Mouse (Mus musculus): ENCODE measurements around the gene Gm4969. TPM values are rescaled to one million over a fixed set of nuclear protein-coding genes. Genes with fewer than 3 reads are reported as not detected.

Gene Gm4969
- polyA plus RNA-seq, 1 experiment from 2014 or later, result not detected

- Histone ChIP-seq H3K9ac (replicated peaks) (peak overlapping the region; percentile 44; the same call in 1 of the 2 replicates), H3K9me3 (ENCODE audit: low read length) (no peaks in the 10 kb centered on the region), H3K36me3 (replicated peaks; ENCODE audit: insufficient read depth, low read length) (peaks cover 17% of the 10 kb centered on the region), H3K4me3 (ENCODE audit: low read depth, low read length) (no peak overlapping the region), H3K27ac (ENCODE audit: low read depth) (no peak overlapping the region), H3K4me1 (ENCODE audit: insufficient read depth) (peaks cover 52% of the 10 kb centered on the region), H3K27me3 (ENCODE audit: insufficient read depth, low read length) (peaks cover 35% of the 10 kb centered on the region), H3K4me2 (ENCODE audit: low read depth, low read length) (no peak overlapping the region)
- ATAC-seq (no peak), DNase-seq (peak; percentile 17)
- 80% methylated on average over 4 of the region's 4 CpGs for WGBS (ENCODE audit: insufficient replicate concordance)
- no peak for TF ChIP-seq EP300 (IDR thresholded peaks at IDR 0.05; ENCODE audit: low read depth)
- no peak for TF ChIP-seq CTCF (IDR thresholded peaks at IDR 0.05; ENCODE audit: low read depth)
Observed at GRCm38 (mm10) chr7:19082171-19082570, 36.0 kb downstream of the Gm4969 start.

DNA sequence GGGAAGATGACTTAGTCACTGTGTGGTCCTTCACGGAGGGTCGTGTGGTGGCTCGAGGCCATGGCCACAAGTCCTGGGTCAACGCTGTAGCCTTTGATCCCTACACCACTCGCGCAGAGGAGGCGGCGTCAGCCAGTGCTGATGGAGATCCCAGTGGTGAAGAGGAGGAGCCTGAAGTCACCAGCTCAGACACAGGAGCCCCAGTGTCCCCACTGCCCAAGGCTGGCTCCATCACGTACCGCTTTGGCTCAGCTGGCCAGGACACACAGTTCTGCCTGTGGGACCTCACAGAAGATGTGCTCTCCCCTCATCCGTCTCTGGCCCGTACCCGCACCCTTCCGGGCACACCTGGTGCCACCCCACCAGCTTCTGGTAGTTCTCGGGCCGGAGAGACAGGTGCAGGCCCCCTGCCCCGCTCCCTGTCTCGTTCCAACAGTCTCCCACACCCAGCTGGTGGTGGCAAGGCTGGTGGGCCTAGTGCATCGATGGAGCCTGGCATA is 37.7 kb downstream of the Gm4969 start:
- 83% methylated on average over 19 of the region's 19 CpGs for WGBS (ENCODE audit: insufficient replicate concordance)
- DNase-seq, result peak; percentile 15

DNA sequence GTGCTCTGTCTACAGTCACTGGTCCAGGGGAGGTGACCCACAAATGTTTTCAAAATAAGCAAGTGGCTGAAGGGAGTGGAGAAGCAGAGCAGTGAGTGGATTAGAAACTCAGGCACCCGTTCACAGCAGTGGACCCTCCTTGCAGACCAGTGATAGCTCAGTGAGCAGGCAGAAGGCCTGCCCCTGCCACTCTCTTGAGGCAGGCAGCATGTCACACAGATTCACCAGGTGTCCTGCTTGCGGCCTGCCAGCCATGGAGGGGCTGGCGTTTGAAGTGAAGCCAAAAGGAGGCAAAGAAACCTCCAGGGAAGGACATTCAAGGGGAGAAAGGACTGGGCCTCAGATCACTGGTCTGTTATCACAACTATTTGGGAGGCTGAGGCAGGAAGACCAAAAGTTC is 39.4 kb downstream of the Gm4969 start:
- WGBS (ENCODE audit: insufficient replicate concordance), result 67% methylated on average over 3 of the region's 3 CpGs

More for the DNA sequence above, 37.7 kb downstream of the Gm4969 start:
- no peak overlapping the region for H3K9ac ChIP-seq (replicated peaks)
- no peaks in the 10 kb centered on the region for H3K9me3 ChIP-seq (ENCODE audit: low read length)
- H3K4me1 ChIP-seq (ENCODE audit: insufficient read depth), result peaks cover 51% of the 10 kb centered on the region
- TF ChIP-seq EP300 (IDR thresholded peaks at IDR 0.05; ENCODE audit: low read depth), result no peak
- TF ChIP-seq CTCF (IDR thresholded peaks at IDR 0.05; ENCODE audit: low read depth), result no peak
- H3K36me3 ChIP-seq (replicated peaks; ENCODE audit: insufficient read depth, low read length), result peaks cover 17% of the 10 kb centered on the region
- H3K4me3 ChIP-seq (ENCODE audit: low read depth, low read length), result no peak overlapping the region
- H3K4me2 ChIP-seq (ENCODE audit: low read depth, low read length), result no peak overlapping the region
- H3K27ac ChIP-seq (ENCODE audit: low read depth), result no peak overlapping the region
- H3K27me3 ChIP-seq (ENCODE audit: insufficient read depth, low read length), result peaks cover 30% of the 10 kb centered on the region; the same call in 1 of the 2 replicates
- no peak for ATAC-seq

DNA sequence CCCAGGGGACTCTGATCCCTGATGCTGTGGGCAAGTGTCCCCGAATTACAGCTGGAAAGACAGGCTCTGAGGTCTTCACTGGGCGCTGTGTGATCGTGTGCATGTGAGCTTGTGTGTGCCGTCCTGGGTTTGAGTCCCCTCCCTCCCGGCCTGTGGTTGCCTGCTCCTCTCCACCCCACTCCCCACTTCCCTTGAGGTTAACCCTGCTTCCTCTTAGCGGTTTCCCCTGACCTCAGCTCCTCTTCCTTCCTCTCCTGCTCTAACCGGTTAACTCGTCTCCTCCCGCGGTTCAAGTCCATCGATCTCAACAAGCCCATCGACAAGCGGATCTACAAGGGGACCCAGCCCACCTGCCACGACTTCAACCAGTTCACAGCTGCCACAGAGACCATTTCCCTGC is 40.4 kb downstream of the Gm4969 start:
- peaks cover 17% of the 10 kb centered on the region for H3K36me3 ChIP-seq (replicated peaks; ENCODE audit: insufficient read depth, low read length)
- H3K9ac ChIP-seq (replicated peaks), result no peak overlapping the region
- no peak for TF ChIP-seq CTCF (IDR thresholded peaks at IDR 0.05; ENCODE audit: low read depth)
- peak; percentile 46; the same call in 1 of the 2 replicates for TF ChIP-seq EP300 (IDR thresholded peaks at IDR 0.05; ENCODE audit: low read depth)
- H3K4me1 ChIP-seq (ENCODE audit: insufficient read depth), result peaks cover 28% of the 10 kb centered on the region
- no peaks in the 10 kb centered on the region for H3K9me3 ChIP-seq (ENCODE audit: low read length)
- peak; percentile 76 for DNase-seq
- ATAC-seq, result no peak
- H3K4me3 ChIP-seq (ENCODE audit: low read depth, low read length), result peak overlapping the region; percentile 72; the same call in 1 of the 2 replicates
- WGBS (ENCODE audit: insufficient replicate concordance), result 30% methylated on average over 14 of the region's 14 CpGs
- H3K4me2 ChIP-seq (ENCODE audit: low read depth, low read length), result peak overlapping the region; percentile 90
- peaks cover 39% of the 10 kb centered on the region for H3K27me3 ChIP-seq (ENCODE audit: insufficient read depth, low read length)
- H3K27ac ChIP-seq (ENCODE audit: low read depth), result peak overlapping the region; percentile 16; the same call in 1 of the 2 replicates

More for the DNA sequence above, 39.4 kb downstream of the Gm4969 start:
- TF ChIP-seq CTCF (IDR thresholded peaks at IDR 0.05; ENCODE audit: low read depth), result no peak
- no peak for TF ChIP-seq EP300 (IDR thresholded peaks at IDR 0.05; ENCODE audit: low read depth)
- Histone ChIP-seq H3K9me3 (ENCODE audit: low read length) (no peaks in the 10 kb centered on the region), H3K4me1 (ENCODE audit: insufficient read depth) (peaks cover 38% of the 10 kb centered on the region), H3K36me3 (replicated peaks; ENCODE audit: insufficient read depth, low read length) (peaks cover 17% of the 10 kb centered on the region), H3K4me2 (ENCODE audit: low read depth, low read length) (no peak overlapping the region), H3K4me3 (ENCODE audit: low read depth, low read length) (no peak overlapping the region), H3K27ac (ENCODE audit: low read depth) (no peak overlapping the region), H3K9ac (replicated peaks) (no peak overlapping the region), H3K27me3 (ENCODE audit: insufficient read depth, low read length) (peaks cover 32% of the 10 kb centered on the region)
- ATAC-seq (no peak), DNase-seq (no peak)

GRCm38 (mm10) chr7:19076586-19076991 is 41.6 kb downstream of the Gm4969 start:
- H3K9ac ChIP-seq (replicated peaks), result peak overlapping the region; percentile 85
- H3K9me3 ChIP-seq (ENCODE audit: low read length), result no peaks in the 10 kb centered on the region
- H3K4me1 ChIP-seq (ENCODE audit: insufficient read depth), result peaks cover 26% of the 10 kb centered on the region
- H3K4me3 ChIP-seq (ENCODE audit: low read depth, low read length), result peak overlapping the region; percentile 72
- DNase-seq (peak; percentile 52), ATAC-seq (no peak)
- H3K4me2 ChIP-seq (ENCODE audit: low read depth, low read length), result peak overlapping the region; percentile 90
- peaks cover 38% of the 10 kb centered on the region for H3K27me3 ChIP-seq (ENCODE audit: insufficient read depth, low read length)
- H3K36me3 ChIP-seq (replicated peaks; ENCODE audit: insufficient read depth, low read length), result peaks cover 17% of the 10 kb centered on the region
- H3K27ac ChIP-seq (ENCODE audit: low read depth), result peak overlapping the region; percentile 89
- WGBS (ENCODE audit: insufficient replicate concordance), result 1% methylated on average over 21 of the region's 22 CpGs
- no peak for TF ChIP-seq EP300 (IDR thresholded peaks at IDR 0.05; ENCODE audit: low read depth)
- no peak for TF ChIP-seq CTCF (IDR thresholded peaks at IDR 0.05; ENCODE audit: low read depth)

DNA sequence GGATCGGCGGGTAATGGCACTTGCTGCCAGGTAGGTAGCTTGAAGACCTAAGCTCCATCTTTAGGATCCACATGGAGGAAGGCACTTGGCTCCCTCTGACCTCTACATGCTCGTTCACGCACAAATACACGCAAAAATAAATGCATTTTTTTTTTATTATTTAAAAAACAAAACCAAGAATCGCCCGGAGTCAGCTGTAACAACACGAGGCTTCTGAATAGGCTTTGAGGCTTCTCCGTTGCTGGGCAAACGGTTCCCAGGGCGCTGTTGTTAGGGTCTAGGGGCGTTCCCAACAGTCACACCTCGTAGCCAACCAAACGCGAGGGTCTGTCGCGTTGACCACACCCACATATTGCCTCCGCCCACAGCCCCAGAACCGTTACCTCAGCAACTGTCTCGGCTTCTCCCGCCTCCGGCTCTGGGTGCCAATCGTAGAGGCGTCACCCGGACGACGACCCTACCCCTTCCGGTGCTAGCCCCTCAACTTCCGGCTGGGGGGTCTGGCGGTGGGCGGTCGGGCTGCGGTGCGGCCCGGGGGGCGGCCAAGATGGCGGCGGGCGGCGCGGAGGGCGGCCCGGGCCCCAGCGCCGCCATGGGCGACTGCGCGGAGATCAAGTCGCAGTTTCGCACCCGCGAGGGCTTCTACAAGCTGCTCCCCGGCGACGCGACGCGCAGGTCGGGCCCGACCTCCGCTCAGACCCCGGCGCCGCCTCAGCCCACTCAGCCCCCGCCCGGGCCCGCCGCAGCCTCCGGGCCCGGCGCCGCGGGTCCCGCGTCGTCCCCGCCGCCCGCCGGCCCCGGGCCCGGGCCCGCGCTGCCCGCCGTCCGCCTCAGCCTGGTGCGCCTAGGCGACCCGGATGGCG is 42.2 kb downstream of the Gm4969 start, which contains the start of gene Dmwd:
TSS of gene Dmwd (plus strand) at position 505 of the 863 bp plus-strand sequence.
- Histone ChIP-seq H3K36me3 (replicated peaks; ENCODE audit: insufficient read depth, low read length) (peaks cover 14% of the 10 kb centered on the region), H3K27ac (ENCODE audit: low read depth) (peak within 1 kb of the TSS; percentile 89), H3K27me3 (ENCODE audit: insufficient read depth, low read length) (peaks cover 38% of the 10 kb centered on the region), H3K4me1 (ENCODE audit: insufficient read depth) (peaks cover 26% of the 10 kb centered on the region), H3K9ac (replicated peaks) (peak within 1 kb of the TSS; percentile 85), H3K4me3 (ENCODE audit: low read depth, low read length) (peak within 1 kb of the TSS; percentile 72), H3K9me3 (ENCODE audit: low read length) (no peaks in the 10 kb centered on the region), H3K4me2 (ENCODE audit: low read depth, low read length) (peak within 1 kb of the TSS; percentile 90)
- TF ChIP-seq EP300 (IDR thresholded peaks at IDR 0.05; ENCODE audit: low read depth), result no peak; the same call in 1 of the 2 replicates
- TF ChIP-seq CTCF (IDR thresholded peaks at IDR 0.05; ENCODE audit: low read depth), result no peak
- ATAC-seq (peak; percentile 96), DNase-seq (peak; percentile 92)
- WGBS (ENCODE audit: insufficient replicate concordance), result 2% methylated on average over 52 of the region's 91 CpGs
